Mouse (Mus musculus): ENCODE results near the gene Cfap54.

Gene Cfap54

GRCm38 (mm10) chr10:93098211-93098805 lies 16.9 kb upstream of the Cfap54 start:
- no peak for DNase-seq (ENCODE audit: low read depth, low spot score)

GRCm38 (mm10) chr10:93097439-93097838 lies 16.0 kb upstream of the Cfap54 start:
- DNase-seq (ENCODE audit: low read depth, low spot score), result no peak

GRCm38 (mm10) chr10:93095827-93096226 lies 14.4 kb upstream of the Cfap54 start:
- DNase-seq (ENCODE audit: low read depth, low spot score), result no peak

- DNase-seq (ENCODE audit: low read depth, low spot score), result no peak
These were observed 13.7 kb upstream of the Cfap54 start for GRCm38 (mm10) chr10:93094957-93095580.

GRCm38 (mm10) chr10:93091928-93092327 lies 10.5 kb upstream of the Cfap54 start:
- no peak for DNase-seq (ENCODE audit: low read depth, low spot score)

GRCm38 (mm10) chr10:93090241-93090640 lies 8.8 kb upstream of the Cfap54 start:
- DNase-seq (ENCODE audit: low read depth, low spot score), result no peak

GRCm38 (mm10) chr10:93088396-93089048 lies 7.1 kb upstream of the Cfap54 start:
- DNase-seq (ENCODE audit: low read depth, low spot score), result no peak

GRCm38 (mm10) chr10:93087504-93087903 lies 6.1 kb upstream of the Cfap54 start:
- DNase-seq (ENCODE audit: low read depth, low spot score), result no peak

GRCm38 (mm10) chr10:93083963-93084340 lies 2.5 kb upstream of the Cfap54 start:
- no peak for DNase-seq (ENCODE audit: low read depth, low spot score)

GRCm38 (mm10) chr10:93083198-93083962 lies 2.0 kb upstream of the Cfap54 start:
- DNase-seq (ENCODE audit: low read depth, low spot score), result no peak

- DNase-seq (ENCODE audit: low read depth, low spot score), result no peak
These were observed 1.9 kb downstream of the Cfap54 start for GRCm38 (mm10) chr10:93079486-93079885.

- no peak for DNase-seq (ENCODE audit: low read depth, low spot score)
These were observed 3.4 kb downstream of the Cfap54 start for GRCm38 (mm10) chr10:93077935-93078479.

- no peak for DNase-seq (ENCODE audit: low read depth, low spot score)
These were observed 5.0 kb downstream of the Cfap54 start for GRCm38 (mm10) chr10:93076376-93076775.

- no peak for DNase-seq (ENCODE audit: low read depth, low spot score)
These were observed 5.6 kb downstream of the Cfap54 start for GRCm38 (mm10) chr10:93075856-93076255.

- DNase-seq (ENCODE audit: low read depth, low spot score), result no peak
These were observed 8.6 kb downstream of the Cfap54 start for GRCm38 (mm10) chr10:93072769-93073168.

GRCm38 (mm10) chr10:93071753-93072152 lies 9.7 kb downstream of the Cfap54 start:
- no peak for DNase-seq (ENCODE audit: low read depth, low spot score)

GRCm38 (mm10) chr10:93070121-93070898 lies 11.1 kb downstream of the Cfap54 start:
- DNase-seq (ENCODE audit: low read depth, low spot score), result no peak

- DNase-seq (ENCODE audit: low read depth, low spot score), result no peak
These were observed 11.7 kb downstream of the Cfap54 start for GRCm38 (mm10) chr10:93069721-93070120.

- DNase-seq (ENCODE audit: low read depth, low spot score), result no peak
These were observed 12.3 kb downstream of the Cfap54 start for GRCm38 (mm10) chr10:93069041-93069679.

GRCm38 (mm10) chr10:93064973-93065372 lies 16.4 kb downstream of the Cfap54 start:
- DNase-seq (ENCODE audit: low read depth, low spot score), result no peak

- no peak for DNase-seq (ENCODE audit: low read depth, low spot score)
These were observed 17.8 kb downstream of the Cfap54 start for GRCm38 (mm10) chr10:93063576-93063975.
